Mouse (Mus musculus): ENCODE measurements at regions not wholly inside any gene's neighbourhood (a gene's known extent, or its start where the extent isn't known, plus 50 kb on each side); places are given as distances from the start of the nearest gene placed in this dataset.

DNA sequence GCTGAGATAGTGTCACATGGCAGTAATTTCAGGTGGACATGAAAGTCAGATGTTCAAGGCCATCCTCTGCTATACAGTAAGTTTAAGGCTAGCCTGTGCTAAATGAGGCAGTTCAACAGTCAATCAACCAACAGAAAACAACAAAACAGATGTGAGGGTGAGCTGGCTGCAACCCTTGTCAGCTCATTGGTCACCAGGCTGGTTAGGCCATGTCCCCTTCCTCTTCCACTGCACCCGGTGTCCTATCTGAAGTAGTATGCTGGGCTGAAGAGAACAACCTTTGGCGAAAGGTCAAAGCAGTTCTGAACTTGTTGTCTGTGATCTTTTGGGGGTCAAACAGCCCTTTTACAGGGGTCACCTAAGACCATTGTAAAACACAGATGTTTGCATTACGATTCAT, 78.2 kb upstream of the Fam174b start:
- TF ChIP-seq POLR2A (IDR thresholded peaks at IDR 0.05; ENCODE audit: insufficient read depth, low read length) (no peak), EP300 (IDR thresholded peaks at IDR 0.05; ENCODE audit: insufficient read depth, low read depth, low read length) (no peak), CTCF (IDR thresholded peaks at IDR 0.05; ENCODE audit: low read depth, low read length) (no peak)

Measured in ES-Bruce4 (cell line).